Mouse (Mus musculus) forebrain, embryonic 11.5 days (tissue): ENCODE results near the gene Adamts7. TPM values are rescaled to one million over a fixed set of nuclear protein-coding genes. Genes with fewer than 3 reads are reported as not detected.

Experiments used
- ATAC-seq: fragments of 200-750 bp; cut with Nextera tagmentation; replicated peaks from 2 replicates; pipeline ENCODE4 v1.8.0; 2017; ENCODE audit warnings: moderate TSS enrichment; ENCODE audit not compliant: low FRiP score
- DNase-seq: peaks from one replicate; pipeline ENCODE4 v3.0.0-alpha.2; 2017; ENCODE audit warnings: low spot score
- H3K27ac ChIP-seq: fragments of 300-500 bp; sonication (generic); 2 replicates; pipeline ENCODE4 v1.5.1; 2014; ENCODE audit warnings: low read depth, low read length
- H3K27me3 ChIP-seq: fragments of 300-500 bp; sonication (generic); 2 replicates; pipeline ENCODE4 v1.6.1; 2014; ENCODE audit warnings: mild to moderate bottlenecking, low read length, mixed read lengths; ENCODE audit not compliant: control insufficient read depth, insufficient read depth
- H3K36me3 ChIP-seq: fragments of 300-500 bp; sonication (generic); 2 replicates; pipeline ENCODE4 v1.6.1; 2014; ENCODE audit warnings: mild to moderate bottlenecking, low read length, moderate library complexity, mixed read lengths; ENCODE audit not compliant: control insufficient read depth, insufficient read depth
- H3K4me1 ChIP-seq: fragments of 300-500 bp; sonication (generic); replicated peaks from 2 replicates; pipeline ENCODE4 v1.6.1; 2014; ENCODE audit warnings: low read length, mixed read lengths; ENCODE audit not compliant: control insufficient read depth, insufficient read depth
- H3K4me2 ChIP-seq: fragments of 300-500 bp; sonication (generic); 2 replicates; pipeline ENCODE4 v1.6.1; 2014; ENCODE audit warnings: low read depth, mild to moderate bottlenecking, low read length, moderate library complexity, mixed read lengths; ENCODE audit not compliant: severe bottlenecking
- H3K4me3 ChIP-seq: fragments of 300-500 bp; sonication (generic); 2 replicates; pipeline ENCODE4 v1.5.1; 2014; ENCODE audit warnings: low read depth, low read length
- H3K9ac ChIP-seq: fragments of 300-500 bp; sonication (generic); 2 replicates; pipeline ENCODE4 v1.6.1; 2014; ENCODE audit warnings: low read length
- H3K9me3 ChIP-seq: fragments of 300-500 bp; sonication (generic); 2 replicates; pipeline ENCODE4 v1.6.1; 2016; ENCODE audit warnings: low read length, mixed read lengths; ENCODE audit not compliant: control insufficient read depth
- WGBS: fragments of 180-500 bp; shearing (Covaris S2); extraction: QIAGEN DNeasy Blood & Tissue Kit; methylation state at CpG from one replicate; pipeline ENCODE4 v1.1.7; 2014; 5-methylcytosine and 5-hydroxymethylcytosine counted together
- polyA plus RNA-seq: library from polyadenylated mRNA; unstranded; fragments of >200 nt; fragmentation: Nextera tagmentation; extraction: Ambion mirVana; gene quantifications from 2 replicates; pipeline ENCODE4 v1.2.1, GENCODE M21; 2014

Gene Adamts7
- polyA plus RNA-seq, 1 experiment from 2014 or later: 22.2 TPM

DNA sequence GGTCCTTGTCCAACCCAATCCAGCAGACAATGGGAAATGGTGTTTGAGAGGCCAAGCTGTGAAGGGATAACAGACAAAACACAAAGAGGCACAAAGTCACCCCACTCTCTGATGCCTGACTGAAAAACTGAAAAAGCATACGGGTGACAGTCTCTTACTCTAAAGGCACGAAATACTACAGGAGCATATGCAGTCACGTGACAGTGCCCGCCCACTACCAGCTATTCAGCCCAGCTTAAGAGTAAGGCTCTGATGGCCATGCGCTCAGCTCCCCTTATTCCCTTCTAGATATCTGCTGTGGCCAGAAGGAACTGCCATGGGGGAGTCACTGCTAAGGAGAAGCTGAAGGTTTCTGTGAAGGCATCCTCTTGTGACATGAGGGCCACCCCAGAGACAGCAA is 82.9 kb downstream of the Adamts7 start:
- ATAC-seq: no peak
- 92% methylated on average over 5 of the region's 5 CpGs for WGBS

GRCm38 (mm10) chr9:90247316-90247715 is 84.4 kb downstream of the Adamts7 start:
- ATAC-seq (no peak), DNase-seq (no peak)
- Histone ChIP-seq H3K36me3 (no peaks in the 10 kb centered on the region), H3K27me3 (no peaks in the 10 kb centered on the region), H3K4me1 (no peaks in the 10 kb centered on the region), H3K9ac (no peak overlapping the region), H3K27ac (no peak overlapping the region), H3K9me3 (no peaks in the 10 kb centered on the region), H3K4me2 (no peak overlapping the region), H3K4me3 (no peak overlapping the region)
- 82% methylated on average over 7 of the region's 7 CpGs for WGBS

More for the DNA sequence above, 82.9 kb downstream of the Adamts7 start:
- H3K4me1 ChIP-seq: no peaks in the 10 kb centered on the region
- no peak overlapping the region for H3K4me2 ChIP-seq
- H3K27me3 ChIP-seq: no peaks in the 10 kb centered on the region
- no peaks in the 10 kb centered on the region for H3K36me3 ChIP-seq
- H3K9me3 ChIP-seq: no peaks in the 10 kb centered on the region
- no peak overlapping the region for H3K27ac ChIP-seq
- DNase-seq: no peak
- no peak overlapping the region for H3K9ac ChIP-seq
- H3K4me3 ChIP-seq: no peak overlapping the region

DNA sequence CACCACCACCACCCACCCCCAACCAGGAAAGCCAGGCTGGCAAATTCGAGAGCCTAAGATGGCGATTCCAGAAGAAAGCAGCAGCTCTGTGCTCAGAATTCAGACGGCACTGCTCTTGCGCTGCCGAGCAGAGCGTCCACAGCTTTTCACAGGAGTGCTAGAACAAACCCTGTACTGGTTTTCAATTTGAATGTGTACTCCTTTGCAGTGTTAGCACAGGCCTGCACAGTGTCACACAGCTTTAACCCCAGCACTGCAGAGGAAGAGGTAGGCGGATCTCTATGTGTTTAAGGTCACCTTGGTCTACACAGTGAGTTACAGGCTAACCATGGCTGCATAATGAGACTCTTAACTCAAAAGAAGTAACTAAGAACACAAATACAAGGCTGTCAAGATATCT is 85.5 kb downstream of the Adamts7 start:
- WGBS: 91% methylated on average over 7 of the region's 7 CpGs
- no peak for DNase-seq
- no peaks in the 10 kb centered on the region for H3K36me3 ChIP-seq
- no peak overlapping the region for H3K4me2 ChIP-seq
- H3K4me1 ChIP-seq: no peaks in the 10 kb centered on the region
- H3K9ac ChIP-seq: no peak overlapping the region
- no peak overlapping the region for H3K27ac ChIP-seq
- ATAC-seq: no peak
- H3K9me3 ChIP-seq: no peaks in the 10 kb centered on the region
- H3K4me3 ChIP-seq: no peak overlapping the region
- no peaks in the 10 kb centered on the region for H3K27me3 ChIP-seq

DNA sequence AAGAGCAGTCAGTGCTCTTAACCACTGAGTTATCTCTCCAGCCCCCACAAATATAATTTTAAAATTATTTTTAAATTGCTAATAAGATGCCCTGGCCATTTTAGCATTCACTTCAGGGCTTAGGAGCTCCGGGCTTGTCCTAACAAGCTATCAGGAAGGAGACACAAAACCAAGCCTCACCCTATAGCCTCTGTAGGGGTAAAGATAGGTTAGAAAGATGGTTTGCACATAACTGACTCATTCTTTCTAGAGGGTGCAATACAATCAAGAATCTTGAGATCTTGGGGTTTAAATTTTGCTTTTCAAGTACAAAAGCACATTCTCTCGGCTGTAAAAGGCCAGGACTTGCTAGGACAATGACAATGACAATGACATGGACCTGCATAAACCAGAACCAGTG is 86.2 kb downstream of the Adamts7 start:
- no peak overlapping the region for H3K4me2 ChIP-seq
- H3K9ac ChIP-seq: no peak overlapping the region
- 92% methylated on average over 2 of the region's 2 CpGs for WGBS
- H3K4me3 ChIP-seq: no peak overlapping the region
- H3K9me3 ChIP-seq: no peaks in the 10 kb centered on the region
- H3K27me3 ChIP-seq: no peaks in the 10 kb centered on the region
- H3K4me1 ChIP-seq: no peaks in the 10 kb centered on the region
- no peak for DNase-seq
- no peaks in the 10 kb centered on the region for H3K36me3 ChIP-seq
- no peak overlapping the region for H3K27ac ChIP-seq
- no peak for ATAC-seq

- 0 out of 2 replicates have a peak, but pooled peaks have one; percentile 23 for ATAC-seq
These were observed 87.4 kb downstream of the Adamts7 start for GRCm38 (mm10) chr9:90250141-90250775.

DNA sequence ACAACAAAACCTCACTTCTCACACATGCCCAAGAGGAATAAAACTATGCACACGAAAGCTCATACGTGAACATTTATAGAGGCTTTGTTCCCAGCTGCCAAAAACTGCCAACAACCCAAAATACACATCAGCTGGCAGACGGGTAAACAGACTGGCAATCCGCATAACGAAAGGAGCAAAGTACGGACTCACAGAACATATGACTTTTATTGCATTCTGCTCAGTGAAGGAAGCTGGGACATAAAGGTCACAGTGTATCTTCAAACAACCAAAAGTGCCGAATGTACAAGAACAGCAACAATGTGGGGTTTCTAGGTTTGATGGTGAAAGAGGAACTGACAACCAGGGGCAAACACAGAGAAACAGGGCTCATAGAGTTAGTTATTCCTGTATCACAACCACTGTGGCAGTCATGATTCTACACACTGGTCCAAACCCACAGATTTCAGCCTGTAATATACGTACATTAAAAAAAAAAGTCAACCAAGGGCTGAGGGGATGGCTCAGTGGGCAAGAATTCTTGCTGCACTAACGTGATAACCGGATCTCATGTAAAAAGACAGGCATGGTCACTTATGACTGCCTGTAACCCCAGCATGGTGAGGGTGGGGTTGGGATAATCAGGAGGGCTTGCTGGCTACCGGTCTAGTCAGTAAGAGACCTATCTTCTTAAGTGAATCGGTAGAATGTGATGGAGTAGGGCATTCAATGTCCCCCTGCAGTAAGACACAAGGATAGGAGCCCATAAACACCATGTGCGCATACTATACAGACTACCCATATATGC is 88.3 kb downstream of the Adamts7 start:
- WGBS: 91% methylated on average over 13 of the region's 13 CpGs
- Histone ChIP-seq H3K9me3 (no peaks in the 10 kb centered on the region), H3K27ac (no peak overlapping the region), H3K4me1 (no peaks in the 10 kb centered on the region), H3K4me2 (no peak overlapping the region), H3K27me3 (no peaks in the 10 kb centered on the region), H3K36me3 (no peaks in the 10 kb centered on the region), H3K4me3 (no peak overlapping the region), H3K9ac (no peak overlapping the region)
- DNase-seq (no peak), ATAC-seq (no peak)

More at GRCm38 (mm10) chr9:90250141-90250775, 87.4 kb downstream of the Adamts7 start:
- DNase-seq: no peak
- Histone ChIP-seq H3K27ac (0 out of 2 replicates have a peak overlapping the region, but pooled peaks have one; percentile 18), H3K36me3 (no peaks in the 10 kb centered on the region), H3K4me2 (no peak overlapping the region), H3K9ac (no peak overlapping the region), H3K27me3 (no peaks in the 10 kb centered on the region), H3K9me3 (no peaks in the 10 kb centered on the region), H3K4me1 (no peaks in the 10 kb centered on the region), H3K4me3 (no peak overlapping the region)
- WGBS: 85% methylated on average over 5 of the region's 5 CpGs

- no peaks in the 10 kb centered on the region for H3K27me3 ChIP-seq
- H3K9me3 ChIP-seq: no peaks in the 10 kb centered on the region
- no peaks in the 10 kb centered on the region for H3K36me3 ChIP-seq
- H3K9ac ChIP-seq: no peak overlapping the region
- H3K27ac ChIP-seq: no peak overlapping the region
- H3K4me3 ChIP-seq: no peak overlapping the region
- DNase-seq: no peak
- ATAC-seq: no peak
- WGBS: 97% methylated on average over 2 of the region's 2 CpGs
- H3K4me2 ChIP-seq: no peak overlapping the region
- H3K4me1 ChIP-seq: no peaks in the 10 kb centered on the region
These were observed 90.3 kb downstream of the Adamts7 start for GRCm38 (mm10) chr9:90253181-90253580.

- no peaks in the 10 kb centered on the region for H3K27me3 ChIP-seq
- no peaks in the 10 kb centered on the region for H3K4me1 ChIP-seq
- ATAC-seq (no peak), DNase-seq (no peak)
- H3K27ac ChIP-seq: no peak overlapping the region
- no peaks in the 10 kb centered on the region for H3K36me3 ChIP-seq
- no peak overlapping the region for H3K4me3 ChIP-seq
- H3K9ac ChIP-seq: no peak overlapping the region
- no peak overlapping the region for H3K4me2 ChIP-seq
- 67% methylated on average over 6 of the region's 6 CpGs for WGBS
- no peaks in the 10 kb centered on the region for H3K9me3 ChIP-seq
These were observed 93.1 kb downstream of the Adamts7 start for GRCm38 (mm10) chr9:90255844-90256405.
